Mouse (Mus musculus): Measurements from ENCODE around the gene Fam170b. TPM values are rescaled to one million over a fixed set of nuclear protein-coding genes. Genes with fewer than 3 reads are reported as not detected.

Gene Fam170b
- 0.09 and 0.13 TPM in 2 replicates for total RNA-seq (2014; rRNA removed)
- 0.05 TPM in 1 of 2 replicates, not detected in the other for polyA plus RNA-seq (2012; rRNA removed)

- WGBS, result 69% methylated on average over 8 of the region's 8 CpGs
- TF ChIP-seq CTCF (IDR thresholded peaks at IDR 0.05; ENCODE audit: low read depth, low read length) (no peak), POLR2A (IDR thresholded peaks at IDR 0.05; ENCODE audit: extremely low read depth, insufficient read depth, low read length) (no peak)
Measured at GRCm38 (mm10) chr14:32833847-32834246, at the start of gene Fam170b. Gene Fam170b (plus strand): TSS chr14:32833962.

GRCm38 (mm10) chr14:32784130-32784747 is 49.5 kb upstream of the Fam170b start:
- H3K4me1 ChIP-seq (ENCODE audit: control insufficient read depth, insufficient read depth, low read length), result no peaks in the 10 kb centered on the region
- no peak overlapping the region for H3K4me3 ChIP-seq (ENCODE audit: insufficient read depth, low read depth, low read length)
- DNase-seq (ENCODE audit: extremely low read depth, low read depth, low spot score), result peak; percentile 22
- WGBS, result 70% methylated on average over 12 of the region's 12 CpGs
- no peak overlapping the region for H3K27ac ChIP-seq (replicated peaks; ENCODE audit: insufficient read depth, low read depth, low read length)
- TF ChIP-seq POLR2A (IDR thresholded peaks at IDR 0.05; ENCODE audit: extremely low read depth, insufficient read depth, low read length), result no peak
- no peaks in the 10 kb centered on the region for H3K79me2 ChIP-seq (ENCODE audit: control insufficient read depth, insufficient read depth, low read length)
- H3K27me3 ChIP-seq (ENCODE audit: control insufficient read depth, insufficient read depth, low read length), result no peaks in the 10 kb centered on the region
- H3K9ac ChIP-seq (ENCODE audit: low read depth, low read length), result no peak overlapping the region
- H3K36me3 ChIP-seq (ENCODE audit: control insufficient read depth, insufficient read depth, low read length), result no peaks in the 10 kb centered on the region

More at GRCm38 (mm10) chr14:32833847-32834246, at the start of gene Fam170b:
- no peak within 1 kb of the TSS for H3K4me3 ChIP-seq (ENCODE audit: insufficient read depth, low read depth, low read length)
- no peak within 1 kb of the TSS for H3K9ac ChIP-seq (ENCODE audit: low read depth, low read length)
- H3K36me3 ChIP-seq (ENCODE audit: control insufficient read depth, insufficient read depth, low read length), result no peaks in the 10 kb centered on the region
- H3K27ac ChIP-seq (replicated peaks; ENCODE audit: insufficient read depth, low read depth, low read length), result no peak within 1 kb of the TSS
- no peak for DNase-seq (ENCODE audit: extremely low read depth, low read depth, low spot score)
- no peaks in the 10 kb centered on the region for H3K4me1 ChIP-seq (ENCODE audit: control insufficient read depth, insufficient read depth, low read length)
- no peaks in the 10 kb centered on the region for H3K27me3 ChIP-seq (ENCODE audit: control insufficient read depth, insufficient read depth, low read length)
- no peaks in the 10 kb centered on the region for H3K79me2 ChIP-seq (ENCODE audit: control insufficient read depth, insufficient read depth, low read length)

GRCm38 (mm10) chr14:32784748-32785134 is 49.0 kb upstream of the Fam170b start:
- Histone ChIP-seq H3K4me1 (ENCODE audit: control insufficient read depth, insufficient read depth, low read length) (no peaks in the 10 kb centered on the region), H3K4me3 (ENCODE audit: insufficient read depth, low read depth, low read length) (no peak overlapping the region), H3K36me3 (ENCODE audit: control insufficient read depth, insufficient read depth, low read length) (no peaks in the 10 kb centered on the region), H3K9ac (ENCODE audit: low read depth, low read length) (no peak overlapping the region), H3K79me2 (ENCODE audit: control insufficient read depth, insufficient read depth, low read length) (no peaks in the 10 kb centered on the region), H3K27ac (replicated peaks; ENCODE audit: insufficient read depth, low read depth, low read length) (no peak overlapping the region), H3K27me3 (ENCODE audit: control insufficient read depth, insufficient read depth, low read length) (no peaks in the 10 kb centered on the region)
- TF ChIP-seq POLR2A (IDR thresholded peaks at IDR 0.05; ENCODE audit: extremely low read depth, insufficient read depth, low read length) (no peak), CTCF (IDR thresholded peaks at IDR 0.05; ENCODE audit: low read depth, low read length) (no peak)
- no peak for DNase-seq (ENCODE audit: extremely low read depth, low read depth, low spot score)
- 85% methylated on average over 4 of the region's 4 CpGs for WGBS

- no peaks in the 10 kb centered on the region for H3K4me1 ChIP-seq (ENCODE audit: control insufficient read depth, insufficient read depth, low read length)
- WGBS, result 69% methylated on average over 3 of the region's 3 CpGs
- H3K4me3 ChIP-seq (ENCODE audit: insufficient read depth, low read depth, low read length), result peak within 1 kb of the TSS; percentile 45
- H3K27ac ChIP-seq (replicated peaks; ENCODE audit: insufficient read depth, low read depth, low read length), result peak within 1 kb of the TSS; percentile 51; the same call in 1 of the 2 replicates
- TF ChIP-seq POLR2A (IDR thresholded peaks at IDR 0.05; ENCODE audit: extremely low read depth, insufficient read depth, low read length) (no peak), CTCF (IDR thresholded peaks at IDR 0.05; ENCODE audit: low read depth, low read length) (no peak)
- DNase-seq (ENCODE audit: extremely low read depth, low read depth, low spot score), result peak; percentile 33
- peak within 1 kb of the TSS; percentile 55 for H3K9ac ChIP-seq (ENCODE audit: low read depth, low read length)
- no peaks in the 10 kb centered on the region for H3K36me3 ChIP-seq (ENCODE audit: control insufficient read depth, insufficient read depth, low read length)
- H3K27me3 ChIP-seq (ENCODE audit: control insufficient read depth, insufficient read depth, low read length), result no peaks in the 10 kb centered on the region
- no peaks in the 10 kb centered on the region for H3K79me2 ChIP-seq (ENCODE audit: control insufficient read depth, insufficient read depth, low read length)
Measured at GRCm38 (mm10) chr14:32785556-32786130, 48.1 kb upstream of the Fam170b start, which contains the start of gene Tmem273. Gene Tmem273 (plus strand): TSS chr14:32785963.

GRCm38 (mm10) chr14:32787691-32788090 is 46.1 kb upstream of the Fam170b start:
- Histone ChIP-seq H3K36me3 (ENCODE audit: control insufficient read depth, insufficient read depth, low read length) (no peaks in the 10 kb centered on the region), H3K79me2 (ENCODE audit: control insufficient read depth, insufficient read depth, low read length) (no peaks in the 10 kb centered on the region), H3K4me3 (ENCODE audit: insufficient read depth, low read depth, low read length) (no peak overlapping the region), H3K27me3 (ENCODE audit: control insufficient read depth, insufficient read depth, low read length) (no peaks in the 10 kb centered on the region), H3K9ac (ENCODE audit: low read depth, low read length) (no peak overlapping the region), H3K27ac (replicated peaks; ENCODE audit: insufficient read depth, low read depth, low read length) (no peak overlapping the region), H3K4me1 (ENCODE audit: control insufficient read depth, insufficient read depth, low read length) (no peaks in the 10 kb centered on the region)
- DNase-seq (ENCODE audit: extremely low read depth, low read depth, low spot score), result peak; percentile 10
- TF ChIP-seq POLR2A (IDR thresholded peaks at IDR 0.05; ENCODE audit: extremely low read depth, insufficient read depth, low read length) (no peak), CTCF (IDR thresholded peaks at IDR 0.05; ENCODE audit: low read depth, low read length) (no peak)
- 50% methylated on average over 5 of the region's 5 CpGs for WGBS

- TF ChIP-seq POLR2A (IDR thresholded peaks at IDR 0.05; ENCODE audit: extremely low read depth, insufficient read depth, low read length), result no peak
- TF ChIP-seq CTCF (IDR thresholded peaks at IDR 0.05; ENCODE audit: low read depth, low read length), result no peak
- WGBS, result 73% methylated on average over 8 of the region's 8 CpGs
- no peak overlapping the region for H3K9ac ChIP-seq (ENCODE audit: low read depth, low read length)
Measured at GRCm38 (mm10) chr14:32796375-32796774, 37.4 kb upstream of the Fam170b start.

More at GRCm38 (mm10) chr14:32796375-32796774, 37.4 kb upstream of the Fam170b start:
- H3K27me3 ChIP-seq (ENCODE audit: control insufficient read depth, insufficient read depth, low read length), result no peaks in the 10 kb centered on the region
- H3K79me2 ChIP-seq (ENCODE audit: control insufficient read depth, insufficient read depth, low read length), result no peaks in the 10 kb centered on the region
- DNase-seq (ENCODE audit: extremely low read depth, low read depth, low spot score), result no peak
- no peak overlapping the region for H3K4me3 ChIP-seq (ENCODE audit: insufficient read depth, low read depth, low read length)
- H3K36me3 ChIP-seq (ENCODE audit: control insufficient read depth, insufficient read depth, low read length), result no peaks in the 10 kb centered on the region
- no peaks in the 10 kb centered on the region for H3K4me1 ChIP-seq (ENCODE audit: control insufficient read depth, insufficient read depth, low read length)
- no peak overlapping the region for H3K27ac ChIP-seq (replicated peaks; ENCODE audit: insufficient read depth, low read depth, low read length)
